Mouse (Mus musculus) megakaryocyte, embryonic 14.5 days (primary cell): ENCODE measurements around the gene Sema6d. TPM values are rescaled to one million over a fixed set of nuclear protein-coding genes. Genes with fewer than 3 reads are reported as not detected.
A peak's percentile ranks its signal among the peaks of the same experiment; 100 is the strongest.

Source experiments
- H3K27me3 ChIP-seq: replicated peaks from 2 replicates; pipeline ENCODE3; 2012; ENCODE audit warnings: inconsistent platforms
- H3K36me3 ChIP-seq: replicated peaks from 2 replicates; pipeline ENCODE3; 2012; ENCODE audit warnings: low read length, inconsistent platforms, mixed read lengths
- H3K4me1 ChIP-seq: 2 replicates; pipeline ENCODE4 v1.6.1; 2012; ENCODE audit warnings: inconsistent platforms
- H3K4me3 ChIP-seq: replicated peaks from 2 replicates; pipeline ENCODE3; 2012; ENCODE audit warnings: moderate library complexity, mild to moderate bottlenecking, inconsistent platforms
- H3K9me3 ChIP-seq: 2 replicates; pipeline ENCODE4 v1.6.1; 2012; ENCODE audit warnings: inconsistent platforms
- FLI1 ChIP-seq: IDR thresholded peaks from 2 replicates; pipeline ENCODE4 v1.6.1; 2012; ENCODE audit warnings: low read length, inconsistent platforms, mixed read lengths
- GATA1 ChIP-seq: IDR thresholded peaks from 3 replicates; pipeline ENCODE4 v1.6.1; 2012; ENCODE audit warnings: mixed read lengths, low read length, inconsistent platforms, borderline replicate concordance
- polyA plus RNA-seq: library from polyadenylated mRNA; stranded (reverse); fragments of >175 nt; gene quantifications from 2 replicates; pipeline ENCODE4 v1.2.3, GENCODE M21; 2012; ENCODE audit warnings: low replicate concordance; ENCODE audit not compliant: insufficient read depth

Sema6d gene
- polyA plus RNA-seq, 1 experiment, result 2.3 TPM

DNA sequence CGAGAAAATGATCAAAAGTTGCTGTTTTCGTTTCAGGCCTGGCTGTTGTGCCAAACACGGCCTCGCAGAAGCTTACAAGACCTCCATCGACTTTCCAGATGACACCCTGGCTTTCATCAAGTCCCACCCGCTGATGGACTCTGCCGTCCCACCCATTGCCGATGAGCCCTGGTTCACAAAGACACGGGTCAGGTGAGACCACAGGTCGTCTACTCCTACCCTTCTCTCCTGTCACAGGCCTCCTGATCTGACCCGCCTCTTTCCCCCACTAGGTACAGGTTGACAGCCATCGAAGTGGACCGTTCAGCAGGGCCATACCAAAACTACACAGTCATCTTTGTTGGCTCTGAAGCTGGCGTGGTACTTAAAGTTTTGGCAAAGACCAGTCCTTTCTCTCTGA lies 568.6 kb downstream of the Sema6d start:
- peaks cover 8% of the 10 kb centered on the region for H3K4me1 ChIP-seq
- peaks cover 3% of the 10 kb centered on the region; the same call in 1 of the 2 replicates for H3K9me3 ChIP-seq
- no peak overlapping the region for H3K4me3 ChIP-seq
- TF ChIP-seq FLI1, result no peak
- no peak for TF ChIP-seq GATA1
- peaks cover 2% of the 10 kb centered on the region for H3K27me3 ChIP-seq
- peaks cover 98% of the 10 kb centered on the region for H3K36me3 ChIP-seq

DNA sequence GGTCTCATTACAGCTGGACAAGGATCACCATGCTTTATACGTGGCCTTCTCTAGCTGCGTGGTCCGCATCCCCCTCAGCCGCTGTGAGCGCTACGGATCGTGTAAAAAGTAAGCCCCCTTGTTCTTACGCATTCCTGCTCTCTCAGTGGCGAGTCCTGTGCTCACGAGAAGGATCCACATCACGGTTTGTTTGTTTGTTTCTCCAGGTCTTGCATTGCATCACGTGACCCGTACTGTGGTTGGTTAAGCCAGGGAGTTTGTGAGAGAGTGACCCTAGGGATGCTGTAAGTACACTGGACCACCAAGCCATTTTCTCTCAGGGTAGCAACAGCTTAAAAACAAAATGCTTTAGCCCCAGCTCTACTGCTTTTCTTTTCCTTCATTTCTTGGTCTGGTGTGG lies 569.8 kb downstream of the Sema6d start:
- Histone ChIP-seq H3K4me1 (peaks cover 8% of the 10 kb centered on the region), H3K27me3 (peaks cover 2% of the 10 kb centered on the region), H3K36me3 (peaks cover 98% of the 10 kb centered on the region), H3K9me3 (peaks cover 3% of the 10 kb centered on the region; the same call in 1 of the 2 replicates), H3K4me3 (no peak overlapping the region)
- TF ChIP-seq GATA1, result no peak
- no peak for TF ChIP-seq FLI1

- H3K9me3 ChIP-seq, result peaks cover 3% of the 10 kb centered on the region; the same call in 1 of the 2 replicates
- peaks cover 2% of the 10 kb centered on the region for H3K27me3 ChIP-seq
- H3K36me3 ChIP-seq, result peaks cover 98% of the 10 kb centered on the region
- no peak for TF ChIP-seq FLI1
- no peak for TF ChIP-seq GATA1
- peaks cover 8% of the 10 kb centered on the region for H3K4me1 ChIP-seq
- no peak overlapping the region for H3K4me3 ChIP-seq
Observed at GRCm38 (mm10) chr2:124660686-124661085, 570.9 kb downstream of the Sema6d start.

DNA sequence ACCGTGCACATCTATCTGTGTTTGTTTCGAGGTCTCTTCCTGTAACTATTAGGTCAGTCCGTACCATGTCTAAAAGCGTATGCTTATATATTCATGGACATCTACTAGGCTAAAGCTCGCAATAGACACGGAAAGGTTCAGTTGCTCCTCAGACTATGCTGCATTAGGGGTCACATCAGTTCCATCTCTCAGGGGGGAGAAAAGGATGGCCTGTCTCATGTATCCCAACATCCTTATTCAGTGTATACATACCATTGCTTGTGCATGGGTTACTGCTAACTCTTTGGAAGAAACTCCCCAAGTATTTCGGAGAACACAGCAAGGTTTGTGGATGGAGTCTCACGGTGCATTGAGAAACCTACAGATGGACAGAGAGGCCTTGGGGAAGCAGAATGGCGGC lies 571.5 kb downstream of the Sema6d start:
- TF ChIP-seq GATA1, result no peak
- TF ChIP-seq FLI1, result no peak
- Histone ChIP-seq H3K9me3 (peaks cover 3% of the 10 kb centered on the region; the same call in 1 of the 2 replicates), H3K4me3 (no peak overlapping the region), H3K27me3 (peaks cover 2% of the 10 kb centered on the region), H3K4me1 (peaks cover 9% of the 10 kb centered on the region), H3K36me3 (peaks cover 97% of the 10 kb centered on the region)

GRCm38 (mm10) chr2:124662257-124662656 lies 572.5 kb downstream of the Sema6d start:
- TF ChIP-seq FLI1 (no peak), GATA1 (no peak)
- peaks cover 91% of the 10 kb centered on the region for H3K36me3 ChIP-seq
- peaks cover 3% of the 10 kb centered on the region; the same call in 1 of the 2 replicates for H3K9me3 ChIP-seq
- no peak overlapping the region for H3K4me3 ChIP-seq
- peaks cover 2% of the 10 kb centered on the region for H3K27me3 ChIP-seq
- peaks cover 12% of the 10 kb centered on the region for H3K4me1 ChIP-seq

DNA sequence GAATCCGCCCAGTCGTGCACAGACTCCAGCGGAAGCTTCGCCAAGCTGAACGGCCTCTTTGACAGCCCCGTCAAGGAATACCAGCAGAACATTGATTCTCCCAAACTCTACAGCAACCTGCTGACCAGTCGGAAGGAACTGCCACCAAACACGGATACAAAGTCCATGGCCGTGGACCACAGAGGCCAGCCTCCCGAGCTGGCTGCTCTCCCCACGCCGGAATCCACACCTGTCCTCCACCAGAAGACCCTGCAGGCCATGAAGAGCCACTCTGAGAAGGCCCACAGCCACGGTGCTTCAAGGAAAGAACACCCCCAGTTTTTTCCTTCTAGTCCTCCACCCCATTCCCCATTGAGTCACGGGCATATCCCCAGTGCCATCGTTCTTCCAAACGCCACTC lies 574.4 kb downstream of the Sema6d start:
- peaks cover 72% of the 10 kb centered on the region for H3K36me3 ChIP-seq
- peaks cover 20% of the 10 kb centered on the region for H3K4me1 ChIP-seq
- TF ChIP-seq FLI1 (no peak), GATA1 (no peak)
- H3K4me3 ChIP-seq, result no peak overlapping the region
- H3K9me3 ChIP-seq, result peaks cover 3% of the 10 kb centered on the region; the same call in 1 of the 2 replicates
- peaks cover 2% of the 10 kb centered on the region for H3K27me3 ChIP-seq

- Histone ChIP-seq H3K4me1 (peaks cover 15% of the 10 kb centered on the region), H3K9me3 (no peaks in the 10 kb centered on the region), H3K4me3 (no peak overlapping the region), H3K27me3 (no peaks in the 10 kb centered on the region), H3K36me3 (peaks cover 32% of the 10 kb centered on the region)
- TF ChIP-seq FLI1 (no peak), GATA1 (no peak)
Observed at GRCm38 (mm10) chr2:124668431-124668830, 578.7 kb downstream of the Sema6d start.

DNA sequence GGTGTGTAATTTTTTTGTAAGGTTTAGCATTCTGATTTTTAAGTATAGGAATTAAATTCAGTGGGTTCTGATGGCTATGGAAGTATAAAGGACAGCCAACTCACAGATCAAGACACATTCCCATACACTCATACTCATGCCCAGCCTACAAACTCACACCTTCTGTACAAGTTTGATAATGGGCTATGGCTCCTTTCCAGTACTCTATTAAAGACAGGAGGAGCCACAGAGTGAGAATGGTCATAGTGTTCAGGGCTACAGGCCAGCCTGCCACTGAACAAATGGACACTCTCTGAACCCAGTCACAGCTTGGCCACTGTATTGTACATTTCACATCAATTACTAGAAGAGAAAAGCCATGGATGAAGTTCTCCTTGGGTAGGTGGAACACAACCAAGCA lies 583.3 kb downstream of the Sema6d start:
- TF ChIP-seq FLI1, result no peak
- TF ChIP-seq GATA1, result no peak
- no peaks in the 10 kb centered on the region for H3K9me3 ChIP-seq
- H3K27me3 ChIP-seq, result peaks cover 2% of the 10 kb centered on the region
- H3K4me3 ChIP-seq, result no peak overlapping the region
- no peaks in the 10 kb centered on the region for H3K36me3 ChIP-seq
- H3K4me1 ChIP-seq, result peaks cover 20% of the 10 kb centered on the region

DNA sequence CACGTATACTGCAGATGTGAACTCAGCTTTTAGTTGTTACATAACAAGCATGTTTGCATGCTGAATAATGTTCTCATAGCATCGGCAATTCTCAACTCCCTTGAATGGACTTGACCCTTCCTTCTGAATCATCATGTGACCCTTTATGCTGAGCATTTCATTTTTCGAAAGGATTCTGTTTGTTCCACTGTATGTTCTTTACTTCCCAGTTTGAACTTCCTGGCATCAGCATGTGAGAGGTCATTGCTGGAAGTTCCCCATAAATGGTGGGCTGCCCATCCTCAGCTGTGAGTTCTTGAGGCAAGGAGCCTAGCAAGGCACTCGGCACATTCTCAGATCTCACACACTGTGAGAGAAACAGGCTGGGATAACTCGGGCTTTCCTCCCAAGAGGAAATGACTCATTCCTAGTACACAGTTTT lies 594.7 kb downstream of the Sema6d start:
- Histone ChIP-seq H3K36me3 (no peaks in the 10 kb centered on the region), H3K4me1 (peaks cover 19% of the 10 kb centered on the region), H3K4me3 (peak overlapping the region; percentile 73), H3K9me3 (no peaks in the 10 kb centered on the region), H3K27me3 (no peaks in the 10 kb centered on the region)
- TF ChIP-seq GATA1 (no peak), FLI1 (no peak)

GRCm38 (mm10) chr2:124690372-124690771 lies 600.6 kb downstream of the Sema6d start:
- TF ChIP-seq FLI1 (no peak), GATA1 (no peak)
- H3K4me3 ChIP-seq, result no peak overlapping the region

DNA sequence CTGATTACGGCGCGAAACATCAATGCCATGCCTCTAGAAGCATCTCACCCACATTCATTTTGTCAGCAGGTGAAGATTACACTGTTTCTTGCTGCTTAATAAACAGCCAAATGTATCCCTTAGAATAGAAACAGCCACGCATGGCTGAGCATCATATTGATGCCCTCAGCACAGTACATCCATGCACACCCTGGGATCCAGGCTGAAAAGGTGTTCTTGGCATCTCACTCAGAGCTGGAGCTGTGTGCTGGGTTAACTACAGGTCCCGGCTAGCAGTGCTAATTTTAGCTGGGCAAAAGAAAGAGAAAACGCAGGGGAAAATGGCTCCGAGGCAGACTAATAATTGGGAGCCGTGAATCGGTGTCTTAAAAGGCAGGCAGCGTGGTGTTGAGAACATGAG lies 612.9 kb downstream of the Sema6d start:
- Histone ChIP-seq H3K36me3 (no peaks in the 10 kb centered on the region), H3K9me3 (no peaks in the 10 kb centered on the region; the same call in 1 of the 2 replicates), H3K4me3 (no peak overlapping the region), H3K27me3 (no peaks in the 10 kb centered on the region), H3K4me1 (peaks cover 35% of the 10 kb centered on the region)
- TF ChIP-seq FLI1 (no peak), GATA1 (no peak)

More at GRCm38 (mm10) chr2:124690372-124690771, 600.6 kb downstream of the Sema6d start:
- peaks cover 5% of the 10 kb centered on the region for H3K4me1 ChIP-seq
- no peaks in the 10 kb centered on the region for H3K9me3 ChIP-seq
- no peaks in the 10 kb centered on the region for H3K36me3 ChIP-seq
- no peaks in the 10 kb centered on the region for H3K27me3 ChIP-seq
